Mouse (Mus musculus) ES-Bruce4 (cell line): ENCODE measurements around the gene Gm11596. TPM values are rescaled to one million over a fixed set of nuclear protein-coding genes. Genes with fewer than 3 reads are reported as not detected.
"Not testable (repeated sequence)": the region's sequence is repeated elsewhere in the genome, so short reads cannot be mapped to it uniquely, and the experiment has no call there.

Experiments used
- H3K27ac ChIP-seq: 2 replicates; pipeline ENCODE4 v1.5.1; 2012; ENCODE audit warnings: low read length, inconsistent platforms; ENCODE audit not compliant: insufficient read depth
- H3K27me3 ChIP-seq: 2 replicates; pipeline ENCODE4 v1.6.1; 2012; ENCODE audit warnings: mild to moderate bottlenecking, low read length, inconsistent platforms; ENCODE audit not compliant: control insufficient read depth, poor library complexity, insufficient read depth, severe bottlenecking
- H3K36me3 ChIP-seq: 2 replicates; pipeline ENCODE4 v1.6.1; 2012; ENCODE audit warnings: inconsistent platforms, mild to moderate bottlenecking, low read length, moderate library complexity; ENCODE audit not compliant: control insufficient read depth, poor library complexity, insufficient read depth, severe bottlenecking
- H3K4me1 ChIP-seq: one replicate; pipeline ENCODE4 v1.8.1; 2011; ENCODE audit warnings: low read length; ENCODE audit not compliant: control insufficient read depth, insufficient read depth
- H3K4me3 ChIP-seq: 2 replicates; pipeline ENCODE4 v1.5.1; 2011; ENCODE audit warnings: low read depth, mild to moderate bottlenecking, low read length
- H3K9ac ChIP-seq: 2 replicates; pipeline ENCODE4 v1.6.1; 2012; ENCODE audit warnings: low read depth, mild to moderate bottlenecking, inconsistent platforms; ENCODE audit not compliant: poor library complexity, severe bottlenecking
- H3K9me3 ChIP-seq: replicated peaks from 2 replicates; pipeline ENCODE4 v1.6.1; 2012; ENCODE audit warnings: mild to moderate bottlenecking, low read length, inconsistent platforms; ENCODE audit not compliant: control insufficient read depth, poor library complexity, insufficient read depth, severe bottlenecking
- CTCF ChIP-seq: IDR thresholded peaks from one replicate; pipeline ENCODE4 v1.8.1; 2011; ENCODE audit warnings: low read depth, low read length
- EP300 ChIP-seq: IDR thresholded peaks from 2 replicates; pipeline ENCODE4 v1.6.1; 2011; ENCODE audit warnings: low read depth, low read length; ENCODE audit not compliant: insufficient read depth
- POLR2A ChIP-seq: IDR thresholded peaks from one replicate; pipeline ENCODE4 v1.8.1; 2011; ENCODE audit warnings: low read length; ENCODE audit not compliant: insufficient read depth
- polyA plus RNA-seq: library from polyadenylated mRNA; stranded (reverse); fragments of >200 nt; gene quantifications from 2 replicates; pipeline ENCODE4 v1.2.4, GENCODE M21; 2011; ENCODE audit warnings: low read depth; ENCODE audit not compliant: missing spikeins, insufficient read depth, insufficient read length

The Gm11596 gene
- polyA plus RNA-seq, 1 experiment = not detected

GRCm38 (mm10) chr11:99780604-99781003 is 12.7 kb downstream of the Gm11596 start, which contains the start of gene Krtap4-8:
Krtap4-8 (minus strand) TSS chr11:99780704.
- Histone ChIP-seq H3K36me3 (no peaks in the 10 kb centered on the region), H3K9ac (no peak within 1 kb of the TSS), H3K4me1 (no peaks in the 10 kb centered on the region), H3K9me3 (no peaks in the 10 kb centered on the region), H3K4me3 (no peak within 1 kb of the TSS), H3K27me3 (no peaks in the 10 kb centered on the region), H3K27ac (no peak within 1 kb of the TSS)
- TF ChIP-seq POLR2A (no peak), EP300 (no peak), CTCF (no peak)

GRCm38 (mm10) chr11:99778401-99778800 is 14.9 kb downstream of the Gm11596 start:
- no peak overlapping the region for H3K27ac ChIP-seq
- no peaks in the 10 kb centered on the region for H3K27me3 ChIP-seq
- no peak overlapping the region for H3K4me3 ChIP-seq
- H3K36me3 ChIP-seq = no peaks in the 10 kb centered on the region
- no peak for TF ChIP-seq POLR2A
- no peaks in the 10 kb centered on the region for H3K9me3 ChIP-seq
- no peak overlapping the region for H3K9ac ChIP-seq
- H3K4me1 ChIP-seq = no peaks in the 10 kb centered on the region

- H3K27ac ChIP-seq, H3K4me1 ChIP-seq, H3K36me3 ChIP-seq, H3K27me3 ChIP-seq, H3K9ac ChIP-seq, H3K4me3 ChIP-seq, H3K9me3 ChIP-seq: not testable (repeated sequence)
Measured at GRCm38 (mm10) chr11:99772813-99773212, 20.5 kb downstream of the Gm11596 start, which contains the start of gene Gm11595. Gm11595 (minus strand) TSS chr11:99772913.

GRCm38 (mm10) chr11:99768410-99768809 is 24.9 kb downstream of the Gm11596 start:
- TF ChIP-seq CTCF = no peak
- TF ChIP-seq POLR2A = no peak
- no peak for TF ChIP-seq EP300
- no peak overlapping the region for H3K4me3 ChIP-seq

GRCm38 (mm10) chr11:99758877-99759276 is 34.4 kb downstream of the Gm11596 start:
- no peak overlapping the region for H3K27ac ChIP-seq
- no peaks in the 10 kb centered on the region for H3K9me3 ChIP-seq
- no peaks in the 10 kb centered on the region for H3K36me3 ChIP-seq
- no peaks in the 10 kb centered on the region for H3K4me1 ChIP-seq
- H3K4me3 ChIP-seq = no peak overlapping the region
- no peaks in the 10 kb centered on the region; the same call in 1 of the 2 replicates for H3K27me3 ChIP-seq
- TF ChIP-seq EP300 = no peak
- no peak for TF ChIP-seq POLR2A
- TF ChIP-seq CTCF = no peak
- H3K9ac ChIP-seq = no peak overlapping the region

More at GRCm38 (mm10) chr11:99768410-99768809, 24.9 kb downstream of the Gm11596 start:
- Histone ChIP-seq H3K9ac (no peak overlapping the region), H3K36me3 (no peaks in the 10 kb centered on the region), H3K4me1 (no peaks in the 10 kb centered on the region), H3K9me3 (no peaks in the 10 kb centered on the region), H3K27ac (no peak overlapping the region), H3K27me3 (no peaks in the 10 kb centered on the region)

- TF ChIP-seq CTCF = no peak
- TF ChIP-seq EP300 = no peak
- TF ChIP-seq POLR2A = no peak
- H3K9ac ChIP-seq = no peak overlapping the region
Measured at GRCm38 (mm10) chr11:99743985-99744384, 49.3 kb downstream of the Gm11596 start.

More at GRCm38 (mm10) chr11:99743985-99744384, 49.3 kb downstream of the Gm11596 start:
- no peak overlapping the region for H3K27ac ChIP-seq
- H3K27me3 ChIP-seq = no peaks in the 10 kb centered on the region
- no peaks in the 10 kb centered on the region for H3K36me3 ChIP-seq
- no peak overlapping the region for H3K4me3 ChIP-seq
- no peaks in the 10 kb centered on the region for H3K4me1 ChIP-seq
- H3K9me3 ChIP-seq = no peaks in the 10 kb centered on the region

Other genes with a start within 250 kb of the Gm11596 start
- not detected in 2 replicates for gene Krtap3-3, start 242.6 kb downstream of the Gm11596 start, polyA plus RNA-seq
- not detected in 2 replicates for gene Krtap3-2, start 236.6 kb downstream of the Gm11596 start, polyA plus RNA-seq
- not detected in 2 replicates for gene Gm11939, start 234.0 kb downstream of the Gm11596 start, polyA plus RNA-seq
- gene Krtap3-1, start 226.8 kb downstream of the Gm11596 start, polyA plus RNA-seq = not detected in 2 replicates
- not detected in 2 replicates for gene Krtap1-5, start 212.5 kb downstream of the Gm11596 start, polyA plus RNA-seq
- gene Krtap1-4, start 209.8 kb downstream of the Gm11596 start, polyA plus RNA-seq = not detected in 2 replicates
- not detected in 2 replicates for gene Krtap1-3, start 202.1 kb downstream of the Gm11596 start, polyA plus RNA-seq
- not detected in 2 replicates for gene Krtap9-3, start 195.4 kb downstream of the Gm11596 start, polyA plus RNA-seq
- gene Gm11938, start 190.2 kb downstream of the Gm11596 start, polyA plus RNA-seq = not detected in 2 replicates
- not detected in 2 replicates for gene Gm11937, start 183.3 kb downstream of the Gm11596 start, polyA plus RNA-seq
- gene Krtap2-4, start 178.6 kb downstream of the Gm11596 start, polyA plus RNA-seq = not detected in 2 replicates
- not detected in 2 replicates for gene Gm11562, start 173.0 kb downstream of the Gm11596 start, polyA plus RNA-seq
- gene Krtap4-1, start 165.2 kb downstream of the Gm11596 start, polyA plus RNA-seq = not detected in 2 replicates
- gene Krtap4-2, start 158.4 kb downstream of the Gm11596 start, polyA plus RNA-seq = not detected in 2 replicates
- gene Krtap4-7, start 149.4 kb downstream of the Gm11596 start, polyA plus RNA-seq = not detected in 2 replicates
- gene Gm11555, start 143.2 kb downstream of the Gm11596 start, polyA plus RNA-seq = not detected in 2 replicates
- gene Gm11563, start 134.5 kb downstream of the Gm11596 start, polyA plus RNA-seq = not detected in 2 replicates
- gene Krtap4-6, start 127.5 kb downstream of the Gm11596 start, polyA plus RNA-seq = not detected in 2 replicates
- not detected in 2 replicates for gene Gm14190, start 102.7 kb downstream of the Gm11596 start, polyA plus RNA-seq
- not detected in 2 replicates for gene Gm14180, start 59.2 kb downstream of the Gm11596 start, polyA plus RNA-seq
- not detected in 2 replicates for gene Gm11595, start 20.6 kb downstream of the Gm11596 start, polyA plus RNA-seq
- not detected in 2 replicates for gene Krtap4-8, start 12.8 kb downstream of the Gm11596 start, polyA plus RNA-seq
- not detected in 2 replicates for gene Krtap4-9, start 8.3 kb downstream of the Gm11596 start, polyA plus RNA-seq
- not detected in 2 replicates for gene Gm11569, start 5.5 kb upstream of the Gm11596 start, polyA plus RNA-seq
- not detected in 2 replicates for gene Gm11554, start 11.0 kb upstream of the Gm11596 start, polyA plus RNA-seq
- gene Krtap4-13, start 16.4 kb upstream of the Gm11596 start, polyA plus RNA-seq = not detected in 2 replicates
- not detected in 2 replicates for gene Gm11564, start 22.2 kb upstream of the Gm11596 start, polyA plus RNA-seq
- gene 2300003K06Rik, start 44.6 kb upstream of the Gm11596 start, polyA plus RNA-seq = not detected in 2 replicates
- not detected in 2 replicates for gene Krtap4-16, start 58.1 kb upstream of the Gm11596 start, polyA plus RNA-seq
- not detected in 2 replicates for gene Gm11568, start 64.5 kb upstream of the Gm11596 start, polyA plus RNA-seq
- not detected in 2 replicates for gene Gm11559, start 71.0 kb upstream of the Gm11596 start, polyA plus RNA-seq
- not detected in 2 replicates for gene Krtap9-1, start 79.9 kb upstream of the Gm11596 start, polyA plus RNA-seq
- gene Gm11567, start 85.7 kb upstream of the Gm11596 start, polyA plus RNA-seq = not detected in 2 replicates
- not detected in 2 replicates for gene Krtap31-1, start 114.5 kb upstream of the Gm11596 start, polyA plus RNA-seq
- not detected in 2 replicates for gene Gm11565, start 121.3 kb upstream of the Gm11596 start, polyA plus RNA-seq
- gene Krtap31-2, start 142.8 kb upstream of the Gm11596 start, polyA plus RNA-seq = not detected in 2 replicates
- not detected in 2 replicates for gene Krtap9-5, start 155.0 kb upstream of the Gm11596 start, polyA plus RNA-seq
- not detected in 2 replicates for gene Krtap29-1, start 185.6 kb upstream of the Gm11596 start, polyA plus RNA-seq
- gene Krtap16-1, start 193.1 kb upstream of the Gm11596 start, polyA plus RNA-seq = not detected in 2 replicates
- gene Krtap17-1, start 200.5 kb upstream of the Gm11596 start, polyA plus RNA-seq = not detected in 2 replicates
- not detected in 2 replicates for gene Krt33a, start 222.7 kb upstream of the Gm11596 start, polyA plus RNA-seq
- not detected in 2 replicates for gene Krt33b, start 236.4 kb upstream of the Gm11596 start, polyA plus RNA-seq
- gene Krt34, start 248.1 kb upstream of the Gm11596 start, polyA plus RNA-seq = not detected in 2 replicates